Mouse (Mus musculus): ENCODE data around the gene Poldip3. TPM values are rescaled to one million over a fixed set of nuclear protein-coding genes. Genes with fewer than 3 reads are reported as not detected.
"Not testable (repeated sequence)": the region's sequence is repeated elsewhere in the genome, so short reads cannot be mapped to it uniquely, and the experiment has no call there.

The Poldip3 gene
- total RNA-seq, 2 experiments from 2014 or later, result 16.0 to 16.3 TPM

- no peak for TF ChIP-seq CTCF (IDR thresholded peaks at IDR 0.05)
- peak overlapping the region; percentile 98 for H3K27ac ChIP-seq
- H3K4me3 ChIP-seq, result peak overlapping the region; percentile 85
- no peak for DNase-seq
- intact Hi-C loops (cut with DNase I), result loop anchor here (2.0 kb wide), 1 partner anchor 24 kb away; the partner anchor contains the start of gene Cyb5r3
These were observed 789 bp downstream of the Poldip3 start for GRCm38 (mm10) chr15:83148395-83148794.

GRCm38 (mm10) chr15:83145541-83145940, 3.6 kb downstream of the Poldip3 start:
- no peak for TF ChIP-seq CTCF (IDR thresholded peaks at IDR 0.05)
- H3K4me3 ChIP-seq, result no peak overlapping the region
- H3K27ac ChIP-seq, result no peak overlapping the region
- intact Hi-C loops (cut with DNase I), result no loop called here
- DNase-seq, result no peak

- no peak for DNase-seq
- no peak overlapping the region for H3K4me3 ChIP-seq
- TF ChIP-seq CTCF (IDR thresholded peaks at IDR 0.05), result no peak
- intact Hi-C loops (cut with DNase I), result no loop called here
- peak overlapping the region; percentile 74 for H3K27ac ChIP-seq
These were observed 6.3 kb downstream of the Poldip3 start for GRCm38 (mm10) chr15:83142861-83143260.

- TF ChIP-seq CTCF (IDR thresholded peaks at IDR 0.05), result no peak
- no peak for DNase-seq
- intact Hi-C loops (cut with DNase I), result no loop called here
- Histone ChIP-seq H3K4me3 (no peak overlapping the region), H3K27ac (no peak overlapping the region)
These were observed 13.5 kb downstream of the Poldip3 start for GRCm38 (mm10) chr15:83135654-83136053.

GRCm38 (mm10) chr15:83134671-83135070, 14.5 kb downstream of the Poldip3 start:
- no peak overlapping the region for H3K4me3 ChIP-seq
- peak; percentile 86 for DNase-seq
- H3K27ac ChIP-seq, result peak overlapping the region; percentile 31; the same call in 1 of the 2 replicates
- no peak for TF ChIP-seq CTCF (IDR thresholded peaks at IDR 0.05)
- intact Hi-C loops (cut with DNase I), result no loop called here

- no peak overlapping the region for H3K27ac ChIP-seq
- intact Hi-C loops (cut with DNase I), result no loop called here
- DNase-seq, result no peak
- H3K4me3 ChIP-seq, result no peak overlapping the region
- TF ChIP-seq CTCF (IDR thresholded peaks at IDR 0.05), result no peak
These were observed 19.5 kb downstream of the Poldip3 start for GRCm38 (mm10) chr15:83129530-83130231.

- H3K27ac ChIP-seq; intact Hi-C loops (cut with DNase I); H3K4me3 ChIP-seq; DNase-seq: not testable (repeated sequence)
These were observed 22.1 kb downstream of the Poldip3 start for GRCm38 (mm10) chr15:83127037-83127436.

- DNase-seq, result no peak
- no peak overlapping the region for H3K27ac ChIP-seq
These were observed 22.6 kb downstream of the Poldip3 start for GRCm38 (mm10) chr15:83126582-83126981.

GRCm38 (mm10) chr15:83124625-83125024, 24.6 kb downstream of the Poldip3 start:
- intact Hi-C loops (cut with DNase I), result loop anchor here (2.0 kb wide), 1 partner anchor 16 kb away; no protein-coding TSS in a partner anchor
- no peak overlapping the region for H3K4me3 ChIP-seq
- no peak for DNase-seq
- TF ChIP-seq CTCF (IDR thresholded peaks at IDR 0.05), result no peak
- no peak overlapping the region for H3K27ac ChIP-seq

More at GRCm38 (mm10) chr15:83126582-83126981, 22.6 kb downstream of the Poldip3 start:
- intact Hi-C loops (cut with DNase I), result no loop called here
- H3K4me3 ChIP-seq, result no peak overlapping the region
- TF ChIP-seq CTCF (IDR thresholded peaks at IDR 0.05), result no peak

GRCm38 (mm10) chr15:83122566-83123145, 26.5 kb downstream of the Poldip3 start, which contains the start of gene Rrp7a:
Gene Rrp7a (minus strand): TSS chr15:83122801.
- intact Hi-C loops (cut with DNase I), result no loop called here
- peak within 1 kb of the TSS; percentile 87 for H3K27ac ChIP-seq
- peak within 1 kb of the TSS; percentile 100 for H3K4me3 ChIP-seq
- DNase-seq, result peak; percentile 95
- no peak for TF ChIP-seq CTCF (IDR thresholded peaks at IDR 0.05)

GRCm38 (mm10) chr15:83121709-83122565, 27.2 kb downstream of the Poldip3 start:
- DNase-seq, result no peak
- intact Hi-C loops (cut with DNase I), result no loop called here
- no peak; the same call in 1 of the 2 replicates for TF ChIP-seq CTCF (IDR thresholded peaks at IDR 0.05)
- Histone ChIP-seq H3K27ac (peak overlapping the region; percentile 87), H3K4me3 (peak overlapping the region; percentile 100)

GRCm38 (mm10) chr15:83118360-83118759, 30.8 kb downstream of the Poldip3 start:
- H3K27ac ChIP-seq, result no peak overlapping the region
- intact Hi-C loops (cut with DNase I), result loop anchor here (10.0 kb wide), 1 partner anchor 304 kb away; no protein-coding TSS in a partner anchor
- TF ChIP-seq CTCF (IDR thresholded peaks at IDR 0.05), result peak; percentile 50
- no peak overlapping the region for H3K4me3 ChIP-seq
- peak; percentile 44 for DNase-seq

Measured in gastrocnemius, adult 2 months (tissue).